Mouse (Mus musculus) forebrain, embryonic 10.5 days (tissue): ENCODE measurements at regions not wholly inside any gene's neighbourhood (a gene's known extent, or its start where the extent isn't known, plus 50 kb on each side); places are given as distances from the start of the nearest gene placed in this dataset.

Experiments used
- DNase-seq: peaks from one replicate; pipeline ENCODE4 v3.0.0-alpha.2; 2017; ENCODE audit warnings: low spot score; ENCODE audit errors: extremely low spot score
- H3K27ac ChIP-seq: fragments of 300-500 bp; sonication (generic); 2 replicates; pipeline ENCODE4 v1.5.1; 2016; ENCODE audit warnings: mild to moderate bottlenecking
- H3K27me3 ChIP-seq: fragments of 300-500 bp; sonication (generic); 2 replicates; pipeline ENCODE4 v1.6.1; 2016; ENCODE audit warnings: mild to moderate bottlenecking; ENCODE audit not compliant: poor library complexity, severe bottlenecking
- H3K36me3 ChIP-seq: fragments of 300-500 bp; sonication (generic); replicated peaks from 2 replicates; pipeline ENCODE4 v1.6.1; 2016; ENCODE audit warnings: mild to moderate bottlenecking, moderate library complexity
- H3K4me1 ChIP-seq: fragments of 300-500 bp; sonication (generic); 2 replicates; pipeline ENCODE4 v1.6.1; 2016
- H3K4me3 ChIP-seq: fragments of 300-500 bp; sonication (generic); 2 replicates; pipeline ENCODE4 v1.5.1; 2016; ENCODE audit warnings: mild to moderate bottlenecking, moderate library complexity
- H3K9me3 ChIP-seq: fragments of 300-500 bp; sonication (generic); 2 replicates; pipeline ENCODE4 v1.6.1; 2016; ENCODE audit warnings: mild to moderate bottlenecking, moderate library complexity
- WGBS: fragments of 180-500 bp; shearing (Covaris S2); methylation state at CpG from one replicate; pipeline ENCODE4 v1.1.7; 2016; 5-methylcytosine and 5-hydroxymethylcytosine counted together

DNA sequence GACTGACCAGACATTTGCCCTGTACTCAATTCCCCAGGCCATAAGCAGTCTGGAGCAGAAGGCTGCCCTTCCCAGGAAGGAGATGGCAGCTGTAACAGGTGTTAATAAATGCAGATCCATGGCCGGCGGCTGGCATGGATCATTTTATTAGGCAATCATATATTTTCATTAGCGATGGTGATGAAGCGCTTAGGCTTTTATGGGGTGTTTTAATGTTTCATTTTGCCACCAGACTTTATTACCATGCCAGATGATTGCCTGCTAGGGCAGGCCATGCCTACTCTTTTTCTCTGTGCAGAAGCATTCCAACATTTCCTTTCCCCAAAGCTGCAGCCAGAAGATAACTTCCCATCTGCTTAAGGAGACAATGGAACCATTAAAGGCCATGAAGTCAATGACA lies 596.2 kb downstream of the Gm9195 start:
- no peak overlapping the region for H3K27ac ChIP-seq
- no peaks in the 10 kb centered on the region for H3K4me1 ChIP-seq
- no peaks in the 10 kb centered on the region for H3K9me3 ChIP-seq
- DNase-seq = no peak
- H3K36me3 ChIP-seq = no peaks in the 10 kb centered on the region
- H3K4me3 ChIP-seq = no peak overlapping the region
- 92% methylated on average over 4 of the region's 4 CpGs for WGBS
- H3K27me3 ChIP-seq = no peaks in the 10 kb centered on the region

DNA sequence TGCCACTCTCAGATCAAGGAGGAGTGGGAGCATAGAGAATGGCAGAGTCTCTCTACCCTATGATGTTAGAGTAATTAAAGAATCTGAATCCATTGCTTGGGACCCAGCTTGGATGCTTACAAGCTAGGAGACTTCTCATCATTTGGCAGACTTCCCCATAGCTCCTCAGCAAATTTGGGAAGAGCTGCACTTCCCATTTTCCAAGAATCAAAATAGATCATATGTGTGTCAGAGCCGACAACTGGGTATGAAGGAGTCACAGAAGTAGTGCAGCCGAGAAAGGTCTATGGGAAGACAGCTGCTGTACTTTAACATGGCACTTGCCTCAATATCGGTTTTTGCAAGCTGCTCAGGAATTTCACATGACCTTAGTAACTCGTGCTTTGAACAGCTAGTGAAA lies 596.8 kb downstream of the Gm9195 start:
- Histone ChIP-seq H3K36me3 (no peaks in the 10 kb centered on the region), H3K4me1 (no peaks in the 10 kb centered on the region), H3K9me3 (no peaks in the 10 kb centered on the region), H3K27ac (no peak overlapping the region), H3K4me3 (no peak overlapping the region), H3K27me3 (no peaks in the 10 kb centered on the region)
- 87% methylated on average over 4 of the region's 4 CpGs for WGBS
- no peak for DNase-seq

DNA sequence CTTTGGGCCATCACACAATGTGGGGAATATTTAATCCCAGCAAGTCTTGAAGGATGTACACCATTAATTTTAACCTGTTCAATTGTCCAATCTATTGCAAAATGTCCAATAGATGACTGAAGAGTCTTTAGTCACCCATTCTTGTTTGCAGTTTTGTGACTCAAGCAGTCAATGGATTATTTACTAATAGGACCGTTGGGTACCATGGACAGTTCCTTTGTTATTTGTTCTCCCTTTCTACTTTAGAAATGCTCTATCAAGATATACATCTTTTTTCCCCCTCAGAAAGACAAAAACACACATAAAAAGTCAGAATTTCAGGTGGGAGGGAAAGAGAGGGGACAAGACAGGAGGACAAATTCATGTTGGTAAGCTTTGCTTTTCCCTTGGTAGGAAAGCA lies 598.3 kb downstream of the Gm9195 start:
- Histone ChIP-seq H3K9me3 (no peaks in the 10 kb centered on the region), H3K4me3 (no peak overlapping the region), H3K4me1 (no peaks in the 10 kb centered on the region), H3K27ac (no peak overlapping the region), H3K36me3 (no peaks in the 10 kb centered on the region), H3K27me3 (no peaks in the 10 kb centered on the region)
- no peak for DNase-seq
- WGBS = 74% methylated on average over 1 of the region's 1 CpGs

DNA sequence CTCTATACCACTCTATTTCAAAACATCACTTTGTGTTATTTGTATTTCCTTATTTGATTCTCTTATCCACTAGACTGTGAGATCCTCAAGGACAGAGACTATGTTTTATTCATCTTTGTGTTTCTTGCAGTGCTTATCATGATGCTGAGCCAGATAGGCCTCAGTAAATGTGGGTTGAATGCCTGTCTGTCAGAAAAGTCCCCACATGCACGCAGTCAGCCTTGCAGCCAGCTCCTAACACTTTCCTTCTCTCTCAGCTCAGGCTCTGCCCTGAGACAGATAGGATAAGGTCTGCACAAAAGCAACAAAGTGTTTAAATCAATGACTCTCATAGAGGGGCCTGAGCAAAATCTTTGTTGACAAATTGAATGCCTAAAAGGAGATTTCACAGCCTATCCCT lies 600.0 kb downstream of the Gm9195 start:
- H3K27me3 ChIP-seq = no peaks in the 10 kb centered on the region
- H3K4me3 ChIP-seq = no peak overlapping the region
- 71% methylated on average over 1 of the region's 1 CpGs for WGBS

DNA sequence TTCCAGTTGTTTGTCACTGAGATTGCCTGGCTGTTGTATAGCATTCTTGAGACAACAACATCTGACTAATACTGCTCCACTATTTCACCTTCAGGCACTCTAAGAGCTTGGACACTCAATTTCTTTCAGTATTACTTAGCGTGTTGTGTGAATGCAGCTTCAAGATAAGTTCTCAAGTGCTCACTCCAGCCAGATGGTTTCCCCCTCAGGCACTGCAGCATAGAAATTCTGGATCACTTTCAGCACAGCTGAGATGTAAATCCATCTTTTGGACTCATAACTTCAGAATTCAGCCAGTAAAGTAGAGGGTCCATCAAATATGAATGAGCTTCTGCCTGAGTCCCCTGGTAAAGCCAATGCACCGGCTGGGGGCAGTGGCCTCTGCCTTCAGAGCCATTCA lies 608.8 kb downstream of the Gm9195 start:
- Histone ChIP-seq H3K27me3 (no peaks in the 10 kb centered on the region), H3K9me3 (no peaks in the 10 kb centered on the region), H3K36me3 (no peaks in the 10 kb centered on the region), H3K4me1 (no peaks in the 10 kb centered on the region), H3K4me3 (no peak overlapping the region), H3K27ac (no peak overlapping the region)
- DNase-seq = no peak
- WGBS = 92% methylated on average over 2 of the region's 2 CpGs

More for the DNA sequence above, 600.0 kb downstream of the Gm9195 start:
- Histone ChIP-seq H3K4me1 (no peaks in the 10 kb centered on the region), H3K27ac (no peak overlapping the region), H3K36me3 (no peaks in the 10 kb centered on the region), H3K9me3 (no peaks in the 10 kb centered on the region)
- no peak for DNase-seq

DNA sequence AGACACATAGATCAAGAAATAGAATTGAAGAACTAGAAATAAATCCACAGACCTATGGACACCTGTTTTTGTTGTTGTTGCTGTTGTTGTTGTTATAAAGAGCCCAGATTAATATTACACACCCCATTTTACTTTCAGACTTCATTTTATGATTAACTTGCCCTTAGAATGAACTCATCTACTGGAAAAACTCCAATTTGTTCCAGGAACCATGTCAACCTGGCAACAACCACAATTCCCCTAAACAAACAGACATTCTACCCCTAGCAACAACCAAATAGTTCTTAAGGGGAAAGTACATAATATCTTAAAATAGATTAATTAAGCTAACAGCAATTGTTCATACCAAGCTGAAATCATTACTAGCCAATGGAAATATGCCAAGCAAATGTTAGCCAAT lies 646.1 kb downstream of the Gm9195 start:
- Histone ChIP-seq H3K4me3 (no peak overlapping the region), H3K36me3 (no peaks in the 10 kb centered on the region), H3K27me3 (no peaks in the 10 kb centered on the region), H3K9me3 (no peaks in the 10 kb centered on the region), H3K27ac (no peak overlapping the region), H3K4me1 (no peaks in the 10 kb centered on the region)
- no peak for DNase-seq

DNA sequence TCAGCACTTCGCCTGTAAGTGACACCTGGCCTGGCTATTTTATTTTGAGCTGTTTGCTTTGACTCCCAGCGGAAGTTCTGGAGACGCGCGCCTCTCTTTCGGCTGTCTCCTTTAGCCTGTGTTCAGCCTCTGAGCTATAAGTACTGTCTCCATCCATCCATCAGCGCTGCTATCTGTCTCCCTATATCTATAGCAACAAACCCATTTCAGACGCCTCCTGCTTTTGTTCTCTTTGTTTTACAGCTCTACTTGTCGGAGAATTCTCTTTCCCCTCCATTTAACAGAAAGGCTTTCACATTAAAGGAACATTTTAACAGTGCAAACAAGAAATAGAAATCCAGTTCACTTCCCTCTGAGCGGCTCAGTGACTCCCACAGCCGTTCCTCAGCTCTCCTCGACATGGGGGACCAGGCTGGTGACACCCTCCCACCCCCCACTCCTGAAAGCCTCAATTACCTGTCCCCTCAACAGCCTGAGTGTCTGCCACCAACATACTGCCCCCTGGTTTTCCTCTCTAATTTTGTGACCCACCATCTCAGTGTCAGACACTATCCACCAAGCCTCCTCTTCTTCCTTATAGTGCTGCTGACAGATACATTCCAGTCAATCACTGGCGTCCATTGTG lies 682.7 kb downstream of the Gm9195 start:
- Histone ChIP-seq H3K9me3 (no peaks in the 10 kb centered on the region), H3K4me3 (no peak overlapping the region), H3K27ac (no peak overlapping the region), H3K4me1 (peaks cover 6% of the 10 kb centered on the region; the same call in 1 of the 2 replicates), H3K36me3 (no peaks in the 10 kb centered on the region), H3K27me3 (no peaks in the 10 kb centered on the region)
- DNase-seq = no peak
- 72% methylated on average over 13 of the region's 13 CpGs for WGBS

DNA sequence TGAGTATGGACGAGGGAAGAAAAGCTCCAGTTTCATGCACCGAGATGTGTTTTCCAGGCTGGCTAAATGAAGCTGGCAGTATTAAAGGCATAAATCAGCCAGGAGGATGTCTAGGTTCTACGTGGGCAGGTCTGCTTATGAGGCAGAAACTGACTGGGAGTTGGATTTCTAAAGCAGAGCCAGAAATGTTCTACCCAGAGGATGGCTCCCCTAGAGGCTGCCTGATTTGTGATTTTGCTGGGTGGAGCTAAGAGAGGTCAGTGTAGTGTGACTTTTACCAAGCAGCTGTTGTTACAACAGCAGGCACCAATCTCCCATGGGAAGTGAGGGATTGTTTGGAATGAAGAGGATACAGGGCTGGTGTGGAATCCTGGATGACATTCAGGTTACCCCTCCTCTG lies 686.0 kb downstream of the Gm9195 start:
- H3K9me3 ChIP-seq = peaks cover 3% of the 10 kb centered on the region; the same call in 1 of the 2 replicates
- H3K27me3 ChIP-seq = no peaks in the 10 kb centered on the region
- H3K4me1 ChIP-seq = peaks cover 6% of the 10 kb centered on the region; the same call in 1 of the 2 replicates
- no peak for DNase-seq
- WGBS = 86% methylated on average over 3 of the region's 3 CpGs
- H3K27ac ChIP-seq = no peak overlapping the region
- H3K4me3 ChIP-seq = no peak overlapping the region
- H3K36me3 ChIP-seq = no peaks in the 10 kb centered on the region

DNA sequence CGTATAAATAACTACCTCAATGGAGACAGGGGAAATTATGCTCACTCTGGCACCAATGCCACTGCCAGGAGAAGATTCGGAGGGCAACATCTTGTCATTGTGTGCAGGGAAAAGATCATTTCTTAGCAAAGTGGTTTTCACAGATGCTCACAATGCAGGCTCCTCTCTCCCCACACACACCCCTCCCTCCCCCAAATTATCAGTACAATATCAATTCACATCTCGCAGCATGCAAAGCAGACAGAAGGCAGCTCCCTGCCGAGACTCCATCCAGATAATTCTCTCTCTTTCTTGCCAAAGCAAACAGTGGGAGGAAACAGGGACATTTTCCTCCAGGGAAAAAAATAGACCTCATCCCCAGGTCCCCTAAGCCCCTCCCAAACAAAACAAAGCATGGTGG lies 691.8 kb downstream of the Gm9195 start:
- H3K27me3 ChIP-seq = no peaks in the 10 kb centered on the region
- H3K36me3 ChIP-seq = no peaks in the 10 kb centered on the region
- H3K4me1 ChIP-seq = no peaks in the 10 kb centered on the region
- peaks cover 4% of the 10 kb centered on the region; the same call in 1 of the 2 replicates for H3K9me3 ChIP-seq
- H3K27ac ChIP-seq = no peak overlapping the region
- no peak for DNase-seq
- no peak overlapping the region for H3K4me3 ChIP-seq
- 76% methylated on average over 4 of the region's 4 CpGs for WGBS

DNA sequence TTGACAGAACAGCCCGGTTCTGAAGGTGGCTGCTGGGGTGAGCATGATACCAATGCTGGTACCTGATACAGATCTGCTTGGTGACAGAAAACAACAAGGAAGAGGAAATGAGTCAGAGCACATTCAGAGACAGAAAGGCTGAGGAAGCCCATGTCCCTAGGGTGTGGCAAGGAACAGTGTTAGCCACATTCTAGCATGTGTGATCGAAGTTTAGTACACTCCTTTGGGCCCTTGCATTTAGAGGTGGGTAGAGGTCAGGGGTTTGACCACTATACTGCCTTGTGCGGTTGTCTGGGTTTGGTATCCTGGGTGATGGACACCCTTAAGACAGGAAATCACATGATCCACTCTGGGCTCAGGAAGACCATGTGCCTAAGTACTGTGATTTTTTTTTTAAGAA lies 695.9 kb downstream of the Gm9195 start:
- no peak overlapping the region for H3K4me3 ChIP-seq
- no peak overlapping the region for H3K27ac ChIP-seq
- 88% methylated on average over 3 of the region's 3 CpGs for WGBS
- H3K27me3 ChIP-seq = no peaks in the 10 kb centered on the region
- DNase-seq = no peak
- no peaks in the 10 kb centered on the region for H3K4me1 ChIP-seq
- H3K9me3 ChIP-seq = peaks cover 1% of the 10 kb centered on the region; the same call in 1 of the 2 replicates
- no peaks in the 10 kb centered on the region for H3K36me3 ChIP-seq

DNA sequence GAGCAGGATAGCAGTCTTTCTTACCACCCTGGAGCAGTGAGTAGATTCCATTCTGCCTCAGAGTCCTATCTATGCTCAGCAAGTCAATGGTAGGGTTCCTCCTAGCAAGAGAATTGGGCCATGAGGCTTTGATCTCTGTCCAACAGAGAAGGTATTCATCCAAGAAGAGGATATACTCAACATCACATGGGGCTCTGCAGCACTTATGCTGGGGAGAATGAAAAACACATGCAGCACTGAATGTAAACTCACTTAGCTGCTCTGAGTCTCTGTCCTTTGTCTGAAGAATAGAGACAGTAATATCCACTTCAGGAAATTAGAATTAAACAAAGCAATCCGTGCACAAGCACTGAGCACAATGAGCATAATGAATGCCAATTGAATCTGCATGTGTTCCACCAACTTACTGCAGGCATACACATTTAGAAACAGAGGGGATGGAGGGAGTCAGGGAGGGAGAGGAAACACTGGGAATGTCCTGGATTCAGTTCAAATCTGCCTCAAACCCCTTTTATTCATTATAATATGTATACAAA lies 714.6 kb downstream of the Gm9195 start:
- Histone ChIP-seq H3K4me1 (no peaks in the 10 kb centered on the region), H3K27me3 (no peaks in the 10 kb centered on the region), H3K4me3 (no peak overlapping the region), H3K9me3 (no peaks in the 10 kb centered on the region), H3K36me3 (no peaks in the 10 kb centered on the region), H3K27ac (no peak overlapping the region)
- no peak for DNase-seq
- WGBS = 59% methylated on average over 1 of the region's 1 CpGs

DNA sequence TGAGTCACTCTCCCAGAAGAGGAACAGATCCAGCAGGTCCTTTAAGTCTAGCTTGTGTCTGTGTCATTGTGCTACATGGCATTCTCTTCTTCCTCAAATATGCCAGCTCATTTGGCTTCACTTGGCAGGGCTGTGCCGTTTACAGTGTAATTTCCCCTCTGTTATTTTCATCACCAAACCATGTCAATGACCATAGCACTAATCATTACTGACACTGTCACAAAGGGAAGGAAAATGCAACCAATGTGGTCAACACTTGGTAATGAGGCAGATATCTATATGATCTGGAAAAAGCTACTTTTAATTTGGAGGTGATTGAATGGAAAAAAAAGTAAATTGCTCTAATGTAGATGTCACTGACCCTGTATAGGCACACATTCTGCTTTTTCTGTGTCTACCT lies 724.8 kb downstream of the Gm9195 start:
- 90% methylated on average over 1 of the region's 1 CpGs for WGBS
- Histone ChIP-seq H3K9me3 (no peaks in the 10 kb centered on the region), H3K27ac (no peak overlapping the region), H3K27me3 (no peaks in the 10 kb centered on the region), H3K36me3 (no peaks in the 10 kb centered on the region), H3K4me1 (no peaks in the 10 kb centered on the region), H3K4me3 (no peak overlapping the region)
- DNase-seq = no peak

DNA sequence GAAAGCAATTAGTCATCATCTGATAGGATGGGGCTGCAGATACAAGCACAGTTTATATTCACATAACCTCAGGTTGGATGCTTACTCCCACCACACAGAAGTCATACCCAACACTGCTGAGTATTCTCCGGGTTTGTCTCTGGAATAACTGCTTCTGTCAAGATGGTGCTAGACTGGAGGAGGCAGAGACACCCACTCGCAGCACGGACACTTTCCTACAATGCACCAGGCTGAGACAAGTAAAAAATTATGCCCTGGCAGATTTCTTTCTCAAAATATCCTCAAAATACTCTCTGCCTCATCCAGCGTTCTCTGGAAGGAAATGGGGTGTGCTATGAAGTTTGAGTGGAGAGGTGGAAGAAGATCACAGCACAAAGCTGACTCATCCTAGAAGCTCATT lies 763.1 kb downstream of the Gm9195 start:
- 92% methylated on average over 4 of the region's 4 CpGs for WGBS
- no peak for DNase-seq
- Histone ChIP-seq H3K27ac (no peak overlapping the region), H3K9me3 (no peaks in the 10 kb centered on the region), H3K36me3 (no peaks in the 10 kb centered on the region), H3K4me1 (no peaks in the 10 kb centered on the region), H3K27me3 (no peaks in the 10 kb centered on the region), H3K4me3 (no peak overlapping the region)

DNA sequence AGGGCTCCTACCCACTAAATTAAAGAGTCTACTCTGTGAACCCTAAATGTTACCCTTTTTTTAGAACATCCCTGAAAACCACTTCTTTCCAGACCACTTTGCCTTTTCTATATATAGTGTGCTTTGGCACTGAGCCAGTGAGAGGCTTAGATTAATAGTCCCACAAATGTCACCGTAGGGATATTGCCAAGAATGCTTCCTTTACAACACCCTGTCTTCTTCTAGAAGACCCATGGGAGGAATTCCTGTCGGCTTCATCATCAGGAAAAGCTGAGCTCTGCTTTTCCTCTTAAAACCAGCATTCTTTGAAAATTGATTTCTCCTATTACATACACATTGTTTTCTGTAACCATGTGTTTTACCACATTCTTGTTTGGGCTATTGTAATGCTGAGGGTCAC lies 768.1 kb downstream of the Gm9195 start:
- Histone ChIP-seq H3K36me3 (no peaks in the 10 kb centered on the region), H3K9me3 (no peaks in the 10 kb centered on the region), H3K4me3 (no peak overlapping the region), H3K27me3 (no peaks in the 10 kb centered on the region), H3K27ac (no peak overlapping the region), H3K4me1 (no peaks in the 10 kb centered on the region)
- DNase-seq = no peak
- 86% methylated on average over 2 of the region's 2 CpGs for WGBS
